Mouse (Mus musculus): ENCODE measurements around the gene Tiparp.

Gene Tiparp

GRCm38 (mm10) chr3:65529471-65530215 lies 1.4 kb downstream of the Tiparp start:
- DNase-seq (ENCODE audit: low read depth, low spot score) = peak; percentile 33

- no peak for DNase-seq (ENCODE audit: low read depth, low spot score)
Measured at GRCm38 (mm10) chr3:65533014-65533413, 4.8 kb downstream of the Tiparp start.

- no peak for DNase-seq (ENCODE audit: low read depth, low spot score)
Measured at GRCm38 (mm10) chr3:65533598-65533997, 5.4 kb downstream of the Tiparp start.

DNA sequence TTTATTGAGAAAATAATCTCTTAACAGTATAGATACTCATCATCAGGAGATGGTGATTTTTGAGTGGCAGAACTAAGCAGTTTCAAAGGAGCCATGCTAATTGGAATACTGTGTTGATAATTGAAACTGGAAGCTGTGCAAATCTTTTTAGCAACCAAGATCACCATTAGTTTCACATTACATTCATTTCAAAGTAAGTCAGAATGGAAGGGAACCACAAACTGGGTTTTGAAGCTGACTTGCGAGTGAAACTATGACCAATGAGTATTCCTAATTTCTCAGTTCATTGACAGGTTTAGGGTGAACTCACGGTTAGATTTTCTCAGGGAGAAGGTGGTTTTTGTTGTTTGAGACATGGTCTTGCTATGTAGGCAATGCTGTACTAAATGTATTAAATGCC lies 6.3 kb downstream of the Tiparp start:
- no peak for DNase-seq (ENCODE audit: low read depth, low spot score)

DNA sequence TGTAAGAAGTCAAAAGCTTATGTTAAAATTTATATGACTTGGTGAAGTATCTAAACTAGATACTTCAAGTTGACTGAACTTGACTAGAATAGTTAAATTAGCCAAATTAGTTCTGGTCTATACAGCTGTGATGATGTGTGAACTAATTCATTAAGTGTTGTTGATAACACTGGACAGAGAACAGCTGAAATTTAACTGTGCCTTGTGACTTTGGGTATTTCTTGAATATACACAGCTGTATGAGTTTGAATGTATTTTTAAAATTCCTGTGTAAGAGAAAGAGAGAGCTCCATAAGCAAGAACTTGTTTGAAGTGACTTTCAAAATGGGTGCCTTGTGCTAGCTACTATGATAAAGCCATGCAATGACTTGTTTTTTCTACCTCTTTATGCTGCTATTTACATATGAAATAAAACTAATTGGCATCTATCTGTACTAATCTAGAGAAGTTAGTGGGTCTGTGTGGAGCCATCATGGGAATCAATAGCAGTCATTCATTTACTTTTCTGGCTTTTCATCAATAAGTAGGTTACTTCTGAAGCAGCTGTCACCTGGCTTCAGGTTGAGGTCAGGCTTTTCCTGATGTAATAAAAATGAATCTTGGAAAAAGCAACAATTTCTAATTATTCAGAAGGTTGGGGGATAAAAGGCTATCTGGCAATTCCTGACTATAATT lies 7.0 kb downstream of the Tiparp start:
- no peak for DNase-seq (ENCODE audit: low read depth, low spot score)

GRCm38 (mm10) chr3:65537288-65537687 lies 9.1 kb downstream of the Tiparp start:
- no peak for DNase-seq (ENCODE audit: low read depth, low spot score)

GRCm38 (mm10) chr3:65540906-65541551 lies 12.8 kb downstream of the Tiparp start:
- no peak for DNase-seq (ENCODE audit: low read depth, low spot score)

GRCm38 (mm10) chr3:65541552-65541935 lies 13.3 kb downstream of the Tiparp start:
- DNase-seq (ENCODE audit: low read depth, low spot score) = no peak

DNA sequence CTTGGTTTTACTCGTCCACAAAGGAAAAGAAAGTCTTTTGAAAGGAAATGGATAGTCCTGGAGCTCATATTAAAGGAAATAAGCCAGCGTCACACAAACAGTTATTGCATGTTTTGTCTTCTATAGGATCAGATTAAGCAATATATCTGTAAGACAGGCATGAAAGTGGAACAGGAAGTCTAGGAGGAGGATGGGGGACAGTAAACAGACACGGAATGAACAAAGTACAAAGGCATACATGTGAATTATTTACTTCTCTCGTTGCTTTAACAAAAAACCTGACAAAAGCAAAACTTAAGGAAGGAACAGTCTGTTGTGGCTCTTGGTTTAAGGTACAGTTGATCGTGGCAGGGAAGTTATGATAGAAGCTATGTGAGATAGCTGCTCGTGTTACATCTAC lies 21.6 kb downstream of the Tiparp start:
- no peak for DNase-seq (ENCODE audit: low read depth, low spot score)

GRCm38 (mm10) chr3:65551065-65551464 lies 22.9 kb downstream of the Tiparp start:
- no peak for DNase-seq (ENCODE audit: low read depth, low spot score)

GRCm38 (mm10) chr3:65554633-65555032 lies 26.4 kb downstream of the Tiparp start:
- no peak for DNase-seq (ENCODE audit: low read depth, low spot score)

DNA sequence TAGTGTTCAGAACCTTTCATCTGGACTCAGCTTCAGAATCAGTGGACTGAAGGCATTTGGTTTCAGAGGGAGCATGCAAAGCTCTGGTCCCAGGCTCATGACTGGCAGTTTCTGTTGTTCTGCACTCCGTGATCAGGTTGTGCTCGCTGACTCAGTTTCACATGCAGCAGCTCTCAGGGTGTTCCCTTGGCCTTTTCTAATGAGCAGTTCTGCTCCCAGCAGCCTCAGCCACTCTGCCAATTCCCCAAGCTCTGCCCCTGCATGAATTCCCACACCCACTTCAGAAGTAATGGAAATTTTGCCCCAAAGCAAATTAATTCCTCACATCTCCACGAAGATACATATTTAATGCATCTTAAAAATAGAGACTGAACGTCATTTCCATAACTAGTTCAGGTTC lies 30.5 kb downstream of the Tiparp start:
- no peak for DNase-seq (ENCODE audit: low read depth, low spot score)

GRCm38 (mm10) chr3:65562212-65562611 lies 34.0 kb downstream of the Tiparp start:
- no peak for DNase-seq (ENCODE audit: low read depth, low spot score)

DNA sequence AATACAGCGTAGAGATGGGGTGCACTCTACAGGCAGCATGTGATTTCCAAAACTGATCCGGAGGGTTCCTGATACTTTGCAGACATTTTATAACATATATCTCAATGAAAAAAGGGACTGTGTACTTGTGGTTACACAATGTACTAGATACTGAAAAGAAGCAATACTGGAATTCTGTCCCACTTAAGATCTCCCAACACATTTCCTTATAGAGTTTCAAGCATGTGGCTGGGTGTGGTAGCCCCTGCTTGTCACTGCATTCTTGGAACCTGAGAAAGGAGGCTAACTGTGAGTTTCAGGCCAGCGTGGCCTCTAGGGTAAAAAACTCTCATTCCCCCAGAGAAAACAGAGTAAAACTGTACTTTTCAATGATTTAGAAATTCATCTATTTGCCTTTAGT lies 34.5 kb downstream of the Tiparp start:
- DNase-seq (ENCODE audit: low read depth, low spot score) = no peak

- DNase-seq (ENCODE audit: low read depth, low spot score) = no peak
Measured at GRCm38 (mm10) chr3:65563926-65564624, 35.9 kb downstream of the Tiparp start.

GRCm38 (mm10) chr3:65565632-65566300 lies 37.6 kb downstream of the Tiparp start:
- DNase-seq (ENCODE audit: low read depth, low spot score) = no peak

- no peak for DNase-seq (ENCODE audit: low read depth, low spot score)
Measured at GRCm38 (mm10) chr3:65569941-65570340, 41.7 kb downstream of the Tiparp start.

DNA sequence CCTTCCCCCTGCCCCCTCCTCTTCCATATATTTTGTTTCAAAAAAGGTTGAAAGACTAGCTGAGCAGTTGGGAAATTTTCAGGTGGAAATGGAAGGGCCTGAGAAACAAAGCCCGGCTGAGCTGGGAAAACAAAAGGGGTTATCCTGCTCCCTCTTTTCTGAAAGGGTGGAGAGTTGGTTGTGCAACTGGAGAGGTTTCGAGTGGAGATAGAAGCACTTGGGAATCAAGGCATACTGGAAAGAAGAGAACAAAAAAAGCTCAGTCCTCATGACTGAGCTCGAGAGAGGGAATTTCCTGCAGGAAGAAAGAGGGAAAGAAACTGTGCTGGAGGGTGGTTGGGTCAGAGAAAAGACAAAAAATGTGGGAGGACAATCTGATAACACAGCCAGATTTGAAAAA lies 45.3 kb downstream of the Tiparp start:
- DNase-seq (ENCODE audit: low read depth, low spot score) = no peak

GRCm38 (mm10) chr3:65577602-65578001 lies 49.4 kb downstream of the Tiparp start:
- no peak for DNase-seq (ENCODE audit: low read depth, low spot score)

- no peak for DNase-seq (ENCODE audit: low read depth, low spot score)
Measured at GRCm38 (mm10) chr3:65579260-65579921, 51.2 kb downstream of the Tiparp start.

DNA sequence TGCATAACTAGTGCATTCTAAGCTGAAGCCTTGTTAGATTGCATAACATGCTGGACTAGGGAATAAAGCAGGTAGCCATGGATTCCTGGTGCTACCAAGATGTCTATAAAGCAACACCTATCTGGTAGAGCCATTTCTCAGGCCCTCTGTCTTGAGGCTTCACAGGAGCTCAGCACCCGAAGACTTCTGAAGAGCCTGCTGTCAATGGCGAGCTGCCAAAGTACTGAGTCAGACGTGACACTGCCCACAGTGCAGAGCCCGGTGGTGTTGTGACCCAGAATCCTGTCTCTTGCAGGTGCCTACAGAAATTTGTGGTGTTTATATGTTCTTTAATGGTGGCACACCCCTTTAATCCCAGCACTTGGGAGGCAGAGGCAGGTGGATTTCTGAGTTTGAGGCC lies 53.4 kb downstream of the Tiparp start:
- DNase-seq (ENCODE audit: low read depth, low spot score) = no peak

Measured in retina, postnatal 7 days (tissue).